Mouse (Mus musculus) frontal cortex, postnatal 36 days (tissue): ENCODE data around the gene Olfr1156.

Experiments used
- DNase-seq, 2 experiments: peaks; one replicate each; pipeline ENCODE4 v3.0.0; 2022; ENCODE audit warnings: low spot score in 2 of 2

Gene Olfr1156

DNA sequence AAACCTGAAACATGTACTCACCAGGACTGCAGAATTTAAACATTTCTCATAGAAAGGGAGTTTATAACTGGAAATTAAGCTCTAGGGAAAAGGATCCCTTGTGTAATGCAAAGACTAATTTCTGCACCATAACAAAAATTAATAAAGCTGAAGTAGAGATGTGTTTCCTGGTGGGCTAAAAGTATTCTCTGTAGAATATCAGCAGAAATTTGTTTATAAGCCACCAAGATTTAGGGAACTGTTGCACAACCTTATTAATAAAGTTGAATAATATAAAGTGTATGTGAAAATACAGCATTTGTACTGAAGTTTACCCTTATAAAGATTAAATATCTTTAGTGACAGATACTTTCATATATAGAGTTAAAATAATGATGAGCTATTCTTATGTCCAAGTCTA lies at the start of gene Olfr1156:
Gene Olfr1156, minus strand, starts transcription at position 101 of the 400 bp plus-strand sequence.
- no peak for DNase-seq

DNA sequence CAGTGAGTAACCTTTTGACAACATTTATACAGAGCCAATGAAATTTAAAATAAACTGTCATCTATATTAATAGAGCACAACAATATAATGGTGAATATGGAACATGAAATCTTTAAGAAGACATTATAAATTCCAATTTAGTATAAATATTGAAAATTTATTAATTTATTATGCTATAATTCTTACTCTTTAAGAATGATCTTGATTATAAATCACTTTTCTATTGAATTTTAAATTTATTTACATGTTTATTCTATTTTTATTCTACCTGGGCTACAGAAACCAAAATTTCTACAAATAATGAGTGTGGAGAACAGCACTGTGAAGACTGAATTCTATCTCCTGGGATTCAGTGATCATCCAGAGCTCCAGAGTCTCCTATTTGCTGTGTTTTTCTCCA lies 36.9 kb upstream of the Olfr1156 start, which contains the start of gene Olfr1158:
Gene Olfr1158, plus strand, starts transcription at position 301 of the 400 bp plus-strand sequence.
- DNase-seq = no peak

DNA sequence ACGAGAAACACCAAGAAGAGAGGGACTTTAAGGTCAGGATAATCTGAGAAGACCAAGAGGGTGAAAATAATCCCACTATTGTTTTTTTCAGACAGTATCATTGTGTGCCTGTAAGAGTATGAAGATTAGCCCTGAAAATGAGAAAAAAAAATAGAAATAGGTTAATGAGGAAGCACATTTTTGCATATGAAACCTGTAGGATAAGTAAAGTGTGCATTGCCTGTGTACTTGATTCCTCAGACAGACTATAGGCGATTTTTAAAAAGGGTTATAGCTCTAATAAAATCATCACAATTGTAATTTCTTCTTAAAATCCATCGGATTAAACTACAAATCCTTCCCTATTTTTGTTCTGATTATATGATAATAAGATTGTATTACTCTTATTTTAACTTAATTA lies 21.7 kb upstream of the Olfr1156 start, which contains the start of gene Olfr74:
Gene Olfr74, minus strand, starts transcription at position 101 of the 400 bp plus-strand sequence.
- no peak for DNase-seq

DNA sequence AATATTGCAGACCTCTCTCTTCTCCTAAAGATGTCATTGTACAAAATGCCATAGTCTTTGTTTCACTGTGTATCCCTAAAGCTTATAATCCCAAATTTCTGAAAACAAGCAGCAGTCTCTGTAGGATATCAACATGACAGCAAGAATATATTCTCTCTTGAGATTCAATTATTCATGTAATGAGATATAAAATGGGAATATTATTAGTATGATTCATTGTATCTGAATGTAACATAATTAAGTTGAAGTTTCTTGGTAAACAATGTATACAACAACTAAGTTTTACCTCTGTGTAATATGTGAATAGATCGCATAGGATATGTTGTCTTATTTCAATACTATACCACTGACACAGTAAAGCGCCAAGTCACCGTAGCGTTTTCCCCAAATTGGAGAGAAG lies 15.3 kb upstream of the Olfr1156 start, which contains the start of gene Olfr1157:
Gene Olfr1157, minus strand, starts transcription at position 101 of the 400 bp plus-strand sequence.
- DNase-seq = no peak

DNA sequence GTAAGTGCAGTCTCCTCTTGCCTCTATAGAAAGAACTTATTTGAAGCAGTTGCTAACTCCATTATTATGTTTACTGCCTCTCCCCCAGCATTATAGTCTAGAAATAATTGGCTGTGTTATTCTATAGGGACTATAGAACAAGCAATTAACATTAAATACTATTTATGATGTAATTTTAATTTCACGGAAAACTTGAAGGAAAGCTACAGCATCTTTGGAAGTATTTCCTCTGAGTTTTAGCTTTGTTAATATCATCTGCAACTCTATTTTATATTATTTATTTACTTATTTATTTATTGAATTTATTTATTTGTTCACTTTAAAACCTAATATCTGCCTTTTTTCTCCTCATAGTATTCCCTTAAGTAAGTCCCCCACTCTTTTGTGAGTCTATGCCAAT lies 7.9 kb downstream of the Olfr1156 start, which contains the start of gene Olfr1155:
Gene Olfr1155, minus strand, starts transcription at position 101 of the 400 bp plus-strand sequence.
- DNase-seq = no peak

DNA sequence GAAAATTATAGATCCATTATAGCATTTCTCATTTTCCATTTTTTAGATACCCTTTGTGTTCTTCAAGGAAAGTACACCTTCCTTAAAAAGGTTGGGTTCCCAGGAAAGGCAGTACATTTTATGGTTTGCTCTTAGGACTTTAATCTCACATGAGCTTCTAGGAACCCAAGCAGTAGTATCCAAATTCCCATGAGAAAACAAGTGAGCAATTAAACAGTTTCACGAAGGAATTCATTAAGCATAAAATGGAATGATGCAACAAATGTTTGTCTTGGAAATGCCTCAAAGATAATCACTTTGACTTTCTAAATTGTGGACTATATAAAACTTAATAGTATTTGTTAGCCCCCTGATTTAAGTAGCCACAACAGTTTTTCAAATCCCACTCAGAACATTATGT lies 47.8 kb downstream of the Olfr1156 start, which contains the start of gene Olfr1154:
Gene Olfr1154, minus strand, starts transcription at position 101 of the 400 bp plus-strand sequence.
- DNase-seq = no peak
